Mouse (Mus musculus) kidney, embryonic 15.5 days (tissue): Measurements from ENCODE around the gene Vwce. TPM values are rescaled to one million over a fixed set of nuclear protein-coding genes. Genes with fewer than 3 reads are reported as not detected.

Experiments used
- ATAC-seq: fragments of 200-750 bp; cut with Nextera tagmentation; replicated peaks from 2 replicates; pipeline ENCODE4 v1.8.0; 2017; ENCODE audit warnings: moderate TSS enrichment; ENCODE audit not compliant: low FRiP score
- H3K27ac ChIP-seq: fragments of 300-500 bp; sonication (generic); 2 replicates; pipeline ENCODE4 v1.5.1; 2015; ENCODE audit warnings: mild to moderate bottlenecking, inconsistent platforms
- H3K27me3 ChIP-seq: fragments of 300-500 bp; sonication (generic); 2 replicates; pipeline ENCODE4 v1.6.1; 2015; ENCODE audit warnings: inconsistent platforms
- H3K36me3 ChIP-seq: fragments of 300-500 bp; sonication (generic); 2 replicates; pipeline ENCODE4 v1.6.1; 2015; ENCODE audit warnings: inconsistent platforms
- H3K4me1 ChIP-seq: fragments of 300-500 bp; sonication (generic); 2 replicates; pipeline ENCODE4 v1.6.1; 2015; ENCODE audit warnings: inconsistent platforms
- H3K4me2 ChIP-seq: fragments of 300-500 bp; sonication (generic); 2 replicates; pipeline ENCODE4 v1.6.1; 2015; ENCODE audit warnings: moderate library complexity, mild to moderate bottlenecking, inconsistent platforms
- H3K4me3 ChIP-seq: fragments of 300-500 bp; sonication (generic); replicated peaks from 2 replicates; pipeline ENCODE4 v1.5.1; 2015; ENCODE audit warnings: mild to moderate bottlenecking, inconsistent platforms
- H3K9ac ChIP-seq: fragments of 300-500 bp; sonication (generic); 2 replicates; pipeline ENCODE4 v1.6.1; 2015; ENCODE audit warnings: mild to moderate bottlenecking, inconsistent platforms
- H3K9me3 ChIP-seq: fragments of 300-500 bp; sonication (generic); replicated peaks from 2 replicates; pipeline ENCODE4 v1.6.1; 2016; ENCODE audit warnings: inconsistent platforms
- WGBS: fragments of 180-500 bp; shearing (Covaris S2); methylation state at CpG from one replicate; pipeline ENCODE4 v1.1.7; 2015; ENCODE audit warnings: mixed read lengths; 5-methylcytosine and 5-hydroxymethylcytosine counted together
- polyA plus RNA-seq: library from polyadenylated mRNA; unstranded; fragments of >200 nt; fragmentation: Nextera tagmentation; extraction: Ambion mirVana; gene quantifications from 2 replicates; pipeline ENCODE4 v1.2.1, GENCODE M21; 2015

Gene Vwce
- polyA plus RNA-seq, 1 experiment from 2014 or later = 3.2 TPM

GRCm38 (mm10) chr19:10657742-10658141 lies 23.7 kb downstream of the Vwce start:
- H3K27me3 ChIP-seq = no peaks in the 10 kb centered on the region
- no peak for ATAC-seq
- H3K36me3 ChIP-seq = no peaks in the 10 kb centered on the region
- 82% methylated on average over 5 of the region's 5 CpGs for WGBS
- H3K9ac ChIP-seq = no peak overlapping the region
- no peaks in the 10 kb centered on the region for H3K9me3 ChIP-seq
- H3K4me1 ChIP-seq = 0 out of 2 replicates have a peak, but pooled peaks cover 8% of the 10 kb centered on the region
- no peak overlapping the region for H3K4me3 ChIP-seq
- no peak overlapping the region for H3K27ac ChIP-seq
- H3K4me2 ChIP-seq = no peak overlapping the region

- WGBS = 75% methylated on average over 2 of the region's 2 CpGs
- H3K4me2 ChIP-seq = no peak overlapping the region
- no peak overlapping the region for H3K4me3 ChIP-seq
- no peak for ATAC-seq
- no peak overlapping the region for H3K27ac ChIP-seq
- no peak overlapping the region for H3K9ac ChIP-seq
- H3K36me3 ChIP-seq = no peaks in the 10 kb centered on the region
- 0 out of 2 replicates have a peak, but pooled peaks cover 8% of the 10 kb centered on the region for H3K4me1 ChIP-seq
- H3K27me3 ChIP-seq = no peaks in the 10 kb centered on the region
- no peaks in the 10 kb centered on the region for H3K9me3 ChIP-seq
These were observed 24.4 kb downstream of the Vwce start for GRCm38 (mm10) chr19:10658406-10658805.

- Histone ChIP-seq H3K36me3 (no peaks in the 10 kb centered on the region), H3K9ac (no peak overlapping the region), H3K4me1 (0 out of 2 replicates have a peak, but pooled peaks cover 3% of the 10 kb centered on the region), H3K27me3 (no peaks in the 10 kb centered on the region), H3K4me3 (no peak overlapping the region), H3K4me2 (no peak overlapping the region), H3K9me3 (no peaks in the 10 kb centered on the region), H3K27ac (no peak overlapping the region)
- peak; percentile 35; the same call in 1 of the 2 replicates for ATAC-seq
- 79% methylated on average over 5 of the region's 5 CpGs for WGBS
These were observed 27.4 kb downstream of the Vwce start for GRCm38 (mm10) chr19:10661373-10661772.

- no peak for ATAC-seq
- Histone ChIP-seq H3K4me2 (no peak overlapping the region), H3K36me3 (no peaks in the 10 kb centered on the region), H3K4me1 (no peaks in the 10 kb centered on the region), H3K9ac (no peak overlapping the region), H3K4me3 (no peak overlapping the region), H3K27ac (no peak overlapping the region), H3K27me3 (no peaks in the 10 kb centered on the region), H3K9me3 (no peaks in the 10 kb centered on the region)
- 91% methylated on average over 2 of the region's 2 CpGs for WGBS
These were observed 27.9 kb downstream of the Vwce start for GRCm38 (mm10) chr19:10661919-10662318.

GRCm38 (mm10) chr19:10662665-10663064 lies 28.7 kb downstream of the Vwce start:
- no peak overlapping the region for H3K4me3 ChIP-seq
- WGBS = 39% methylated on average over 3 of the region's 3 CpGs
- no peak for ATAC-seq
- no peaks in the 10 kb centered on the region for H3K36me3 ChIP-seq
- no peak overlapping the region for H3K9ac ChIP-seq
- H3K4me2 ChIP-seq = no peak overlapping the region
- H3K9me3 ChIP-seq = no peaks in the 10 kb centered on the region
- no peak overlapping the region for H3K27ac ChIP-seq
- no peaks in the 10 kb centered on the region for H3K27me3 ChIP-seq
- no peaks in the 10 kb centered on the region for H3K4me1 ChIP-seq

GRCm38 (mm10) chr19:10665093-10665492 lies 31.1 kb downstream of the Vwce start:
- Histone ChIP-seq H3K9me3 (no peaks in the 10 kb centered on the region), H3K36me3 (no peaks in the 10 kb centered on the region), H3K9ac (no peak overlapping the region), H3K4me3 (no peak overlapping the region), H3K27ac (no peak overlapping the region), H3K4me1 (no peaks in the 10 kb centered on the region), H3K27me3 (no peaks in the 10 kb centered on the region), H3K4me2 (no peak overlapping the region)
- ATAC-seq = no peak
- WGBS = 60% methylated on average over 3 of the region's 3 CpGs

GRCm38 (mm10) chr19:10665499-10665898 lies 31.5 kb downstream of the Vwce start:
- no peak overlapping the region for H3K4me2 ChIP-seq
- H3K27me3 ChIP-seq = no peaks in the 10 kb centered on the region
- H3K36me3 ChIP-seq = no peaks in the 10 kb centered on the region
- no peak overlapping the region for H3K4me3 ChIP-seq
- no peak overlapping the region for H3K27ac ChIP-seq
- H3K9ac ChIP-seq = no peak overlapping the region
- H3K4me1 ChIP-seq = no peaks in the 10 kb centered on the region
- ATAC-seq = peak; percentile 66; the same call in 1 of the 2 replicates
- 12% methylated on average over 2 of the region's 2 CpGs for WGBS
- no peaks in the 10 kb centered on the region for H3K9me3 ChIP-seq

GRCm38 (mm10) chr19:10671319-10671718 lies 37.3 kb downstream of the Vwce start:
- Histone ChIP-seq H3K36me3 (no peaks in the 10 kb centered on the region), H3K4me3 (no peak overlapping the region), H3K9ac (no peak overlapping the region), H3K4me1 (no peaks in the 10 kb centered on the region), H3K27ac (no peak overlapping the region), H3K27me3 (no peaks in the 10 kb centered on the region), H3K4me2 (no peak overlapping the region), H3K9me3 (no peaks in the 10 kb centered on the region)
- 87% methylated on average over 4 of the region's 4 CpGs for WGBS
- no peak for ATAC-seq

GRCm38 (mm10) chr19:10671854-10672417 lies 37.9 kb downstream of the Vwce start:
- Histone ChIP-seq H3K27me3 (no peaks in the 10 kb centered on the region), H3K4me2 (no peak overlapping the region), H3K36me3 (no peaks in the 10 kb centered on the region), H3K4me1 (no peaks in the 10 kb centered on the region), H3K4me3 (no peak overlapping the region), H3K9me3 (no peaks in the 10 kb centered on the region), H3K27ac (no peak overlapping the region), H3K9ac (no peak overlapping the region)
- 56% methylated on average over 9 of the region's 9 CpGs for WGBS
- no peak for ATAC-seq

GRCm38 (mm10) chr19:10673275-10673674 lies 39.3 kb downstream of the Vwce start:
- no peak overlapping the region for H3K4me3 ChIP-seq
- no peak for ATAC-seq
- no peak overlapping the region for H3K9ac ChIP-seq
- 55% methylated on average over 1 of the region's 1 CpGs for WGBS
- no peak overlapping the region for H3K4me2 ChIP-seq
- H3K27me3 ChIP-seq = no peaks in the 10 kb centered on the region
- no peaks in the 10 kb centered on the region for H3K36me3 ChIP-seq
- no peaks in the 10 kb centered on the region for H3K4me1 ChIP-seq
- no peaks in the 10 kb centered on the region for H3K9me3 ChIP-seq
- no peak overlapping the region for H3K27ac ChIP-seq

GRCm38 (mm10) chr19:10676656-10677055 lies 42.6 kb downstream of the Vwce start:
- Histone ChIP-seq H3K4me3 (no peak overlapping the region), H3K9ac (no peak overlapping the region), H3K9me3 (no peaks in the 10 kb centered on the region), H3K36me3 (no peaks in the 10 kb centered on the region), H3K4me2 (no peak overlapping the region), H3K27me3 (0 out of 2 replicates have a peak, but pooled peaks cover 5% of the 10 kb centered on the region), H3K4me1 (0 out of 2 replicates have a peak, but pooled peaks cover 3% of the 10 kb centered on the region), H3K27ac (no peak overlapping the region)
- no peak for ATAC-seq
- WGBS = 79% methylated on average over 16 of the region's 16 CpGs

GRCm38 (mm10) chr19:10677915-10678771 lies 44.1 kb downstream of the Vwce start, which contains the start of gene Pga5:
Pga5 (minus strand) TSS chr19:10678071.
- 0 out of 2 replicates have a peak, but pooled peaks cover 3% of the 10 kb centered on the region for H3K4me1 ChIP-seq
- no peak for ATAC-seq
- no peaks in the 10 kb centered on the region for H3K9me3 ChIP-seq
- no peak within 1 kb of the TSS for H3K9ac ChIP-seq
- no peaks in the 10 kb centered on the region for H3K36me3 ChIP-seq
- 41% methylated on average over 6 of the region's 6 CpGs for WGBS
- 0 out of 2 replicates have a peak, but pooled peaks cover 12% of the 10 kb centered on the region for H3K27me3 ChIP-seq
- no peak within 1 kb of the TSS for H3K27ac ChIP-seq
- no peak within 1 kb of the TSS for H3K4me3 ChIP-seq
- no peak within 1 kb of the TSS for H3K4me2 ChIP-seq
